Mouse (Mus musculus) E14TG2a.4 (cell line): Measurements from ENCODE around the gene Dusp8.

Source experiments
- CTCF ChIP-seq: conservative IDR thresholded peaks from 2 replicates; pipeline ENCODE4 v1.5.1; 2014; ENCODE audit warnings: low read length
- NANOG ChIP-seq: IDR thresholded peaks from 2 replicates; pipeline ENCODE4 v1.6.1; 2014; ENCODE audit warnings: borderline replicate concordance, low read length, mixed read lengths

- TF ChIP-seq CTCF (no peak), NANOG (no peak)
Observed at GRCm38 (mm10) chr7:142074146-142074886, 21.3 kb downstream of the Dusp8 start.
